Mouse (Mus musculus) myocyte (in vitro differentiated cells): ENCODE measurements around the gene Slc35c1. TPM values are rescaled to one million over a fixed set of nuclear protein-coding genes. Genes with fewer than 3 reads are reported as not detected.
A peak's percentile ranks its signal among the peaks of the same experiment; 100 is the strongest.

Source experiments
- H3K27me3 ChIP-seq: one replicate; pipeline ENCODE4 v1.6.1; 2011; ENCODE audit not compliant: control insufficient read depth, insufficient read depth, insufficient read length
- H3K36me3 ChIP-seq: one replicate; pipeline ENCODE4 v1.6.1; 2011; ENCODE audit not compliant: control insufficient read depth, insufficient read depth
- H3K4me2 ChIP-seq: one replicate; pipeline ENCODE4 v1.6.1; 2011; ENCODE audit warnings: low read depth, control low read depth
- H3K4me3 ChIP-seq: one replicate; pipeline ENCODE4 v1.5.1; 2011; ENCODE audit warnings: mild to moderate bottlenecking, control low read depth, moderate library complexity
- H3K79me2 ChIP-seq: one replicate; pipeline ENCODE4 v1.6.1; 2011; ENCODE audit not compliant: control insufficient read depth, insufficient read depth
- H3ac ChIP-seq: one replicate; pipeline ENCODE4 v1.6.1; 2011; ENCODE audit not compliant: control insufficient read depth, insufficient read length
- CEBPB ChIP-seq: IDR thresholded peaks from 2 replicates; pipeline ENCODE4 v1.6.1; 2011; ENCODE audit warnings: mild to moderate bottlenecking, moderate library complexity; ENCODE audit not compliant: poor library complexity, insufficient read depth, severe bottlenecking
- E2F4 ChIP-seq: IDR thresholded peaks from one replicate; pipeline ENCODE4 v1.6.1; 2011; ENCODE audit warnings: mild to moderate bottlenecking, control low read depth, moderate library complexity; ENCODE audit not compliant: insufficient read depth
- MAX ChIP-seq: IDR thresholded peaks from one replicate; pipeline ENCODE4 v1.6.1; 2011; ENCODE audit warnings: low read depth, mild to moderate bottlenecking, control low read depth
- MYOD1 ChIP-seq, 3 experiments: IDR thresholded peaks; one replicate each; pipeline ENCODE4 v1.6.1; 2011; ENCODE audit warnings: control low read depth in 2 of 3, low read depth in 2 of 3, mild to moderate bottlenecking in 2 of 3, moderate library complexity in 1 of 3; ENCODE audit not compliant: insufficient read length in 2 of 3, control insufficient read depth in 1 of 3
- MYOG ChIP-seq, 3 experiments: IDR thresholded peaks; one replicate each; pipeline ENCODE4 v1.6.1; 2011; ENCODE audit warnings: control low read depth in 2 of 3, low read depth in 2 of 3, mild to moderate bottlenecking in 2 of 3; ENCODE audit not compliant: insufficient read length in 2 of 3, control insufficient read depth in 1 of 3, insufficient read depth in 1 of 3
- POLR2A ChIP-seq: IDR thresholded peaks from one replicate; pipeline ENCODE4 v1.6.1; 2011; ENCODE audit warnings: low read depth, mild to moderate bottlenecking, control low read depth, moderate library complexity; ENCODE audit not compliant: insufficient read length
- POLR2AphosphoS2 ChIP-seq: IDR thresholded peaks from one replicate; pipeline ENCODE4 v1.6.1; 2011; ENCODE audit warnings: low read depth, control low read depth; ENCODE audit not compliant: insufficient read length
- REST ChIP-seq: IDR thresholded peaks from one replicate; pipeline ENCODE4 v1.6.1; 2011; ENCODE audit warnings: mild to moderate bottlenecking, control low read depth, moderate library complexity; ENCODE audit not compliant: insufficient read depth, insufficient read length
- SRF ChIP-seq: IDR thresholded peaks from one replicate; pipeline ENCODE4 v1.6.1; 2011; ENCODE audit warnings: low read depth; ENCODE audit not compliant: control insufficient read depth, insufficient read length
- TCF12 ChIP-seq: IDR thresholded peaks from one replicate; pipeline ENCODE4 v1.6.1; 2011; ENCODE audit warnings: mild to moderate bottlenecking, control low read depth; ENCODE audit not compliant: poor library complexity, insufficient read depth, severe bottlenecking
- TCF3 ChIP-seq: IDR thresholded peaks from one replicate; pipeline ENCODE4 v1.6.1; 2011; ENCODE audit warnings: low read depth, control low read depth; ENCODE audit not compliant: insufficient read length
- USF1 ChIP-seq: IDR thresholded peaks from one replicate; pipeline ENCODE4 v1.6.1; 2011; ENCODE audit warnings: low read depth, mild to moderate bottlenecking, control low read depth, moderate library complexity
- polyA plus RNA-seq: library from polyadenylated mRNA; unstranded; fragments of >200 nt; fragmentation: generic; extraction: Trizol; gene quantifications from one replicate; pipeline ENCODE4 v1.2.1, GENCODE M21; 2012; ENCODE audit warnings: missing spikeins

The Slc35c1 gene
- 13.8 TPM for polyA plus RNA-seq

GRCm38 (mm10) chr2:92459921-92460707 lies at the start of gene Slc35c1:
Gene Slc35c1 (minus strand): TSS chr2:92460538.
- Histone ChIP-seq H3ac (peak within 1 kb of the TSS; percentile 39), H3K79me2 (peaks cover 13% of the 10 kb centered on the region)
- TF ChIP-seq REST (no peak), MAX (no peak), TCF12 (no peak), USF1 (no peak), MYOD1 (IDR thresholded peaks at IDR 0.05; ENCODE audit: control insufficient read depth in 1 of 3, insufficient read length in 2 of 3, low read depth in 2 of 3) (no peak), POLR2A (no peak), TCF3 (no peak), E2F4 (no peak), SRF (no peak), POLR2AphosphoS2 (no peak)

GRCm38 (mm10) chr2:92505291-92505690 lies 45.0 kb upstream of the Slc35c1 start:
- Histone ChIP-seq H3K27me3 (peaks cover 4% of the 10 kb centered on the region), H3ac (no peak overlapping the region), H3K36me3 (no peaks in the 10 kb centered on the region), H3K79me2 (no peaks in the 10 kb centered on the region), H3K4me3 (no peak overlapping the region), H3K4me2 (no peak overlapping the region)
- TF ChIP-seq MYOD1 (IDR thresholded peaks at IDR 0.05; ENCODE audit: control insufficient read depth in 1 of 3, insufficient read length in 2 of 3, low read depth in 2 of 3) (no peak), MYOG (IDR thresholded peaks at IDR 0.05; ENCODE audit: control insufficient read depth in 1 of 3, insufficient read depth in 1 of 3, insufficient read length in 2 of 3, low read depth in 2 of 3) (no peak), E2F4 (no peak)

More at GRCm38 (mm10) chr2:92459921-92460707, at the start of gene Slc35c1:
- Histone ChIP-seq H3K27me3 (no peaks in the 10 kb centered on the region), H3K4me2 (peak within 1 kb of the TSS; percentile 96), H3K36me3 (peaks cover 3% of the 10 kb centered on the region), H3K4me3 (peak within 1 kb of the TSS; percentile 84)

- Histone ChIP-seq H3K36me3 (no peaks in the 10 kb centered on the region), H3K27me3 (peaks cover 4% of the 10 kb centered on the region), H3K79me2 (no peaks in the 10 kb centered on the region), H3K4me3 (no peak overlapping the region), H3ac (no peak overlapping the region), H3K4me2 (no peak overlapping the region)
- TF ChIP-seq MYOG (IDR thresholded peaks at IDR 0.05; ENCODE audit: control insufficient read depth in 1 of 3, insufficient read depth in 1 of 3, insufficient read length in 2 of 3, low read depth in 2 of 3) (no peak), POLR2A (no peak), CEBPB (no peak), TCF12 (no peak), USF1 (no peak), MYOD1 (IDR thresholded peaks at IDR 0.05; ENCODE audit: control insufficient read depth in 1 of 3, insufficient read length in 2 of 3, low read depth in 2 of 3) (no peak), REST (no peak), POLR2AphosphoS2 (no peak), E2F4 (no peak), SRF (no peak), MAX (no peak), TCF3 (no peak)
Measured at GRCm38 (mm10) chr2:92503421-92503820, 43.1 kb upstream of the Slc35c1 start.

GRCm38 (mm10) chr2:92499701-92500322 lies 39.5 kb upstream of the Slc35c1 start:
- H3K36me3 ChIP-seq: no peaks in the 10 kb centered on the region
- H3K4me2 ChIP-seq: no peak overlapping the region
- TF ChIP-seq MYOD1 (IDR thresholded peaks at IDR 0.05; ENCODE audit: control insufficient read depth in 1 of 3, insufficient read length in 2 of 3, low read depth in 2 of 3) (no peak), TCF3 (no peak), POLR2AphosphoS2 (no peak), SRF (no peak)
- no peak overlapping the region for H3ac ChIP-seq
- no peak overlapping the region for H3K4me3 ChIP-seq
- H3K27me3 ChIP-seq: peaks cover 30% of the 10 kb centered on the region
- H3K79me2 ChIP-seq: no peaks in the 10 kb centered on the region

GRCm38 (mm10) chr2:92497112-92497511 lies 36.8 kb upstream of the Slc35c1 start:
- H3K4me3 ChIP-seq: no peak overlapping the region
- no peak overlapping the region for H3ac ChIP-seq
- no peaks in the 10 kb centered on the region for H3K79me2 ChIP-seq
- H3K36me3 ChIP-seq: no peaks in the 10 kb centered on the region
- TF ChIP-seq TCF3: no peak
- no peak for TF ChIP-seq MYOG (IDR thresholded peaks at IDR 0.05; ENCODE audit: control insufficient read depth in 1 of 3, insufficient read depth in 1 of 3, insufficient read length in 2 of 3, low read depth in 2 of 3)
- no peak for TF ChIP-seq POLR2AphosphoS2
- no peak for TF ChIP-seq MAX
- TF ChIP-seq MYOD1 (IDR thresholded peaks at IDR 0.05; ENCODE audit: control insufficient read depth in 1 of 3, insufficient read length in 2 of 3, low read depth in 2 of 3): no peak
- TF ChIP-seq E2F4: no peak
- TF ChIP-seq CEBPB: no peak
- no peak for TF ChIP-seq REST
- TF ChIP-seq SRF: no peak
- no peak for TF ChIP-seq POLR2A
- no peak for TF ChIP-seq TCF12
- TF ChIP-seq USF1: no peak
- H3K27me3 ChIP-seq: peaks cover 45% of the 10 kb centered on the region
- H3K4me2 ChIP-seq: no peak overlapping the region
